Mouse (Mus musculus) ES-E14 (cell line): Measurements from ENCODE around the gene Ncl.

ENCODE experiments used
- HCFC1 ChIP-seq: IDR thresholded peaks from 2 replicates; pipeline ENCODE4 v1.6.1; 2012; ENCODE audit warnings: low read length, inconsistent platforms, borderline replicate concordance; ENCODE audit not compliant: insufficient read depth
- MAFK ChIP-seq: IDR thresholded peaks from 2 replicates; pipeline ENCODE4 v1.6.1; 2014; ENCODE audit warnings: mild to moderate bottlenecking, low read depth, low read length, inconsistent platforms; ENCODE audit not compliant: insufficient read depth
- ZC3H11A ChIP-seq: IDR thresholded peaks from 2 replicates; pipeline ENCODE4 v1.6.1; 2012; ENCODE audit warnings: low read depth, mild to moderate bottlenecking, inconsistent platforms, low read length, borderline replicate concordance
- ZNF384 ChIP-seq: IDR thresholded peaks from 2 replicates; pipeline ENCODE4 v1.6.1; 2012; ENCODE audit warnings: low read depth, low read length, inconsistent platforms

GRCm38 (mm10) chr1:86347716-86348045, 11.5 kb downstream of the Ncl start:
- no peak for TF ChIP-seq MAFK
- TF ChIP-seq ZNF384: no peak
- no peak for TF ChIP-seq ZC3H11A
- no peak for TF ChIP-seq HCFC1
